Mouse (Mus musculus) embryo, embryonic 11 days (tissue): Measurements from ENCODE around the gene Ankar.
A peak's percentile ranks its signal among the peaks of the same experiment; 100 is the strongest.

Experiments used
- DNase-seq: peaks from one replicate; pipeline ENCODE4 v3.0.0-alpha.2; 2015

The Ankar gene

DNA sequence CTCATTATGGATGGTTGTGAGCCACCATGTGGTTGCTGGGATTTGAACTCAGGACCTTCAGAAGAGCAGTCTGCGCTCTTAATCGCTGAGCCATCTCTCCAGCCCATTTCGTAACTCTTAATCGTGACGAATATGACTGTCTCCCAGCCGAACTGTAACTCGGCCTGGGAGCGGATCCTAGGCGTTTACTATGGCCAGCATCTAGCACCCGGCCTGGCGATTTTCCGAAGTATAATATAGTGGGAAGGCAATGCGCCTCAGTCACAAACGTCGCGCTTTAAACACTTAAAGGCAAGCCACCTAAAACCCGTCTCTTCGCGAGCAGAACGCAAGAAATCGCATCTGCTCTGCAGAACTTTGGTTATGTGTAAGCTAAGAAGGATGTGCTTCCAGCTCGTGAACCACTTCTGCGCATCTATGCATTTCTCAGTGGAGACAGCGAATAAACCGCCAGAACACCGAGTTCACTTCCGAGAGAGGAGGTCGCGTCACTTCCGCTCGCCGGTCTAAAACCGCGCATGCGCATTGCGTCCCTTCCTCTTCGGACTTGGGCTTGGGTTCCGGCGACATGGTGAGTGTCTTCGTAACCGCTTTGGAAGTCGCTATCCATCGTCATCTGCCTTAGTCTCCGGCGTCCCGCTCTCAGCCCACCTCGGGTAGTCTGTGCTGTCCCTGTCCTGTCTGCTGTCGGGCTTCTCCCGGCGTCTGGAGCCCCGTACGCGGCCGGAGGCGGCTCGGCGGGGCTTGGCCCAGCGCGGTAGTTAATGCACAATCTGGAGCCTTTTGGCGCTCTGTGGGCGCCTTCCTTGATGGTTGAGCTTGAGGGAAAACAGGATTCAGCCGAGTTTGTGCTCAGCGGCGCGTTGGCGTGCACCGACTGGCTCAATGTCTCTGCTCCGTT, 10.6 kb upstream of the Ankar start, which contains the start of gene Rpl37a:
Rpl37a (plus strand) TSS at position 538 of the 901 bp plus-strand sequence.
- peak; percentile 97 for DNase-seq

DNA sequence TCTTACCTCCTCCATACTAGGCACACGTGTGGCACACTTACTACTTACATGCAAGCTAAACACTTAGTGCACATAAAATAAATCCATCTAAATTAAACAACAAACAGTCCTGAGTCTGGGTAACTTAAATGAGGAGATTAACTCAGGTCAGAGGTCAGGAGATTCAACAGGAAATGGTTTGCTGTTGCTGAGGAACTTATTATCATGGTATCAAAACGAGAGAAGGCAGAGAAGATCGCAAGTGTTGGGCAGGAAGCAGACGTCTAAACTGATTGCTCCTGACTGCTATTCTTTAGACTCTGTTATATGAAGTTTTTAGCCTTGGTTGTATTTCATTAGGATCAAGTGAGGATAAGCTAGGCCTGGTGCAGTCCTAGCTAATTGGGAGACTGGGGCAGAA, 7.1 kb upstream of the Ankar start:
- DNase-seq: no peak

DNA sequence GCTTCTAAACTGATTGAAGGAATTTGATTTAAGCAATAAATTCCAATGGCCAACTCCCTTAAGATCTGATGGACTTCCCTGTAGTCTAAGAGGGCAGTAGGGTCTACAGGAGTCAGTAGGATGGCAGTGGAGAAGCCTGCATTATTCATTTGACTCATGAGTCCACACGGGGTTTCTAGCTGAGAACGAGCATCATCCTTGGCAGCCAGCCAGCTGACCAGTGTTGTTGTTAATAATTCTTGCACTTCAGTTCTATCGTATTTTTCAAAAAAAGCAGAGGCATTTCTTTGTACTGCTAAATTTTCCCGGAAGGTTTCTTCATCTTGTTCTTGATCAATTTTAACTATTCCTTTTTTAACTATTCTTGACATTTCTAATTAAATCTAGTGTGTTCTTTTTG, 1.7 kb downstream of the Ankar start:
- no peak for DNase-seq

DNA sequence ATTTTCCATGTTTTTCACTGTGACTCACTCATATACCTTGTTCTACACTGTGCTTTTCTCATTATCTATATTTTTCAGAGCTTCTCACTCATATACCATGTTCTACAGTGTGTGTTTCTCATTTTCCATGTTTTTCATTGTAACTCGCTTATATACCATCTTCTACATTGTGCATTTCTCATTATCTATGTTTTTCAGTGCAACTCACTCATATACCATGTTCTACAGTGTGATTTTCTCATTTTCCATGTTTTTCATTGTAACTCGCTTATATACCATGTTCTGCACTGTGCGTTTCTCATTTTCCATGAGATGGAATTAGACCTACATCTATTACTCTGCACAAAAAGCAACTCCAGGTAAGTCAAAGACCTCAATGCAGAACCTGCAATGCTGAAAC, 4.1 kb downstream of the Ankar start:
- no peak for DNase-seq

DNA sequence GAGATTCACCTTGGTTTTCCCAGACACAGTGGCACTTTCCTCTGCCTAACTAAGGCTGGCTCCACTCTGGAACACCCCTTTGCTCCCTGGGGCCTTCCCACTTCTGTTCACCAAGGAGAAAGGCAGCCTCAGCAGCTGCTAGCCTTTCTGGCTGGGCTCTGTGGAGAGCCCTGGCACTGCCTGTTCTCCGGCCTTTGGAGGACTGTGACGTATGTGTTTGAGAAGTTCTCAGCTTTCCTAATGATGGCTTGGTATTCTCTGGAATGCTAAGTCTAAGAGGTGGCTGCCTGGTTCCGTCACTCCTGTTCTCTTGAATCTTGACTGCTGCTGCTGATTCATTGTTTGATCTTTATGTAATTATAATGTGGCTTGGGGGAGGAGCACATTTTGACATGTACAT, 27.3 kb downstream of the Ankar start:
- no peak for DNase-seq

DNA sequence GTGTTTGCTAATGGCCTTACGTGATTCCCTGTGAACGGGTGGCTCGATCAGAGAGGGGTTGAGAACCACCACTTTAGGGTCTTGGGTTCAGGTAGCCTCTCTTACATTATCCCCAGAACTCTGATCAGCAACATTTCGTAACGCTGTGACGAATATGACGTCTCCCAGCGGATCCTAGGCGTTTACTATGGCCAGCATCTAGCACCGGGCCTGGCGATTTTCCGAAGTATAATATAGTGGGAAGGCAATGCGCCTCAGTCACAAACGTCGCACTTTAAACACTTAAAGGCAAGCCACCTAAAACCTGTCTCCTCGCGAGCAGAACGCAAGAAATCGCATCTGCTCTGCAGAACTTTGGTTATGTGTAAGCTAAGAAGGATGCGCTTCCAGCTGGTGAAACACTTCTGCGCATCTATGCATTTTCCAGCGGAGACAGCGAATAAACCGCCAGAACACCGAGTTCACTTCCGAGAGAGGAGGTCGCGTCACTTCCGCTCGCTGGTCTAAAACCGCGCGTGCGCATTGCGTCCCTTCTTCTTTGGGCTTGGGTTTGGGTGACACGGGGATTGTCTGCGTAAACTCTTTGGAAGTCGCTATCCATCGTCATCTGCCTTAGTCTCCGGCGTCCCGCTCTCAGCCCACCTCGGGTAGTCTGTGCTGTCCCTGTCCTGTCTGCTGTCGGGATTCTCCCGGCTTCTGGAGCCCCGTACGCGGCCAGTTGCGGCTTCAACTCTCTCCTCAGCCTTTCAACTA, 59.5 kb downstream of the Ankar start:
- DNase-seq: peak; percentile 88

DNA sequence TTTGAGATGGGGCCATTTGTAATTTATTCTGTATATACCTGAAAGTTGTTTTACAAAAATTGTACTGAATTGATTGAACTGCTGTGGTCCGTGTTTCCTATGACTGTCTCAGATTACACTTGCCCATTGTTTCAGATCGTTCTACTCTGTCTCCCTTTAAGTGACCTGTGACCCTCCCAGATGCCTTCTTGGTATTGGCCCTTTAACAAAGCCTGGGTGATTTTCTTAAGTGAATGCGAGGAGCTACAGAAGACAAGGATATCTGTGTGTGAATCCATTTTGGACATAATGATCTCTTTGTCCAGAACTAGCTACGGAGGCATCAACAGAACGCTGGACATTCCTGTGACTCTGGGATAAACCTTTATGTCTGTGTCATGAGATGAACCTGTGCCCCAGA, 65.2 kb downstream of the Ankar start:
- peak; percentile 55 for DNase-seq

DNA sequence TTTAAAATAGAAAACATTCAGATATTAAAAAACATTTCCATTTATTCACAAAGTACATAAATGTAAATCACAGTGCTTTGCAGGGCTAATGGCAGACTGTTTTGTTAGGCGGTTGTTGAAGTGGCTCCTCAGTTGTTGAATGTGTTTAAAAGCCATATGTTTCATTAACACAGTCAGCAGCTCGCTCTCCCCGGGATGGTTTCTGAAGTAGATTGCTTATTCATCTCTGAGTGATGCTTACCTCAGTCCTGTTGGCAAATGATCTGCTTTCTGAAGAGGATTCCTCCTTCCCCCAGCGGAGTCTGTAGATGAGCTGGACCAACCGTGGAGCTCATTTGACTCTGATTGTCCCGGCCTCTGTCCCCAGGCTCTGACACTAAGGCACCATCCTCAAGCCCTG, 88.2 kb downstream of the Ankar start:
- no peak for DNase-seq

DNA sequence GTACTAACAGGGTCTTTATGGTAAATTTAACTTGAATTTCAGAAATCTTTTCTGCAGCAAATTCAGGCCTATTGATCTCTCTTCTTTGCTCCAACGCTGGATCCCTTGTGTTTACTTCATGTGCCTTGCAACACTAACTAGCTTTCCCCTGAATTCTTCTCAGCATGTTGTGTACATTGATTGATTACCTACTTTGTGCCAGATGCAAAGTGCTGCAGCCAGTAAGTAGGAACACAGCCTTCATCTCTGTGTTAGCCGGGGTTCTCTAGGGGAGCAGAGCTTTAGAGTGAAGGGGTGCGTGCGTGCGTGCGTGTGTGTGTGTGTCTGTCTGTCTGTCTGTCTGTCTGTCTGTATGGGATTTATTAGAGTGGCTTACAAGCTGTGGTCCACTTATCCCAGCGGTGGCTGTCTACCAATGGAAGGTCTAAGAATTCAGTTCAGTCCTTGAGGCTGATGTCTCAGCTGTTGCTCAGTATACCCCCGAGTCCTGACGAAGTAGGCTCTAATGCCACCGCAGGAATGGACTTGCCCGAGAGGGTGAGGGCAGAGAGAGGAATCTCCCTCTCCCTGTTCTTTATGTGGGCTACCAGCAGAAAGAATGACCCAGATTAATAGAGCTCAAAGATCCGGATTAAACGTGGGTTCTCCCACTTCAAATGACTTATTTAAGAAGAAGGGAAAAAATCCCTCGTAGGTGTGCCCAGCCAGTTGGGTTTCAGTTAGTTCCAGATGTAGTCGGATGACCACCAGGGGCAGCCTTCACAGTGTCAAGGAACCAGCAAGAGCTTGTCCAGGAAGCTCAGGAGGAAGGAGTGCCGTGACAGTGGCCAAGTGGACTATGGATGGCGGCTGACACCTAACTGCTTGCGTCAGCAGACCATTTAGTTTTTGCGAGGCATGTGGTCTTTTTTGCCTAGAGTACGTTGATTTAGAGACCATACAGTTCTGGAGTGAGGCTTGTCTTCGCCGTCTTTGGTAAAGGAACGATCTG, 90.2 kb downstream of the Ankar start:
- peak; percentile 33 for DNase-seq

DNA sequence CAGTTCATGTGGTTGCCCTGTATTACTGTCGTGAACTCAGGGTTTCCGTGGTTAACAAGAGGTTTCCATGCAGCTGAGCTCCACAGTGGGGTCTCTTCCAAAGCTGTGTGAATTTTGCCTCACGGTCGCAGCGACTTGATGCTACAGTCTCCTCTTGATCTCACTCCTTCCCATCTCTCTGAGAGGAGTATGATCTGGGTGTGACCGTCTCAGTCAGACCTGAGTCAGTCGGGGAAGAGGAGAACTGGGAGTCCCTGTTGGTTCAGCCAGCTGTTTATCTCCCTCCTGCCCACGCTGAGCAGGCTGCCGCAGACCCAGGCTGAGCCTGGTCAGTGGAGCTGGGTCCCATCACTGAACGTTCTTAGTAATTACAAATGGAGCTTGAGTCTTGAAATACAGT, 91.2 kb downstream of the Ankar start:
- DNase-seq: no peak

DNA sequence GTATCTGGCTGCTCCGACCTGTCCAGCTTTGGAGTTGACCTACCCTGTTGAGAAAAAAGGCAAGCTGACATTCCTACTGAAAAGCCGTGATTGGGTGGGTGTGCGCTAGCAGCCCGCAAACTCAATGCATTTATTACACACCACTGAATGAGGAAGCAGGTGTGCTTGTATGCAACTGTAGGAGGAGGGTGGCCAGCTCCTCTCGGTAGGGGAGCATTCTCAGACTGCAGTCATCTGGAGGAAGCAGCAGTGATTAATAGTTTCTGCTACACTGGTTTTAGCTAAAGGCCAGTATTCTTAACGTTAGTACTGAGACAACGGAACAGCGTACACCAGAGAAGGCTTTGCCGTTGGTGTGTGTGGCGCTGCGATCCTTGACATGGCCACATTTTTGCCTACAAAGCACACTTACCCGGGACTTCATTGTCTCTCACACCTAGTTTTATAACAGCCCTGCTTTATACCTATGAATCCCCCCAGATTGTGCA, 94.1 kb downstream of the Ankar start:
- DNase-seq: no peak

DNA sequence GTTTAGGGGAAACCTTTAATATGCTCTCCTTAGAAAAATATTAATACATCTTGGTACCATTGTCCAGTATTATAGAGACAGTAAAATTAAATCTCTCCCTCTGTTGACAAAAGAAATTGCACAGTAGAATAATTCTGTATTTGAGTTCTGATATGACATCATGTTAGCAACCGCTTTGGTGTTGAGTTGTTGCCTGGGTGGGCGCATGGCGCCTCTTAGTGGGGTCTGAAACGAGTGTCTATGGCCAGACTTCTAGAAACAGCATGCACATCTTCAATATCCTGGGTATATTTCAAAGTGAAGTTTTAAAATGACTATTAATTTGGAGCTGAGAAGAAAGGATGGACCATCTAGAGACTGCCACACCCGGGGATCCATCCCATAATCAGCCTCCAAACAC, 97.6 kb downstream of the Ankar start:
- no peak for DNase-seq

DNA sequence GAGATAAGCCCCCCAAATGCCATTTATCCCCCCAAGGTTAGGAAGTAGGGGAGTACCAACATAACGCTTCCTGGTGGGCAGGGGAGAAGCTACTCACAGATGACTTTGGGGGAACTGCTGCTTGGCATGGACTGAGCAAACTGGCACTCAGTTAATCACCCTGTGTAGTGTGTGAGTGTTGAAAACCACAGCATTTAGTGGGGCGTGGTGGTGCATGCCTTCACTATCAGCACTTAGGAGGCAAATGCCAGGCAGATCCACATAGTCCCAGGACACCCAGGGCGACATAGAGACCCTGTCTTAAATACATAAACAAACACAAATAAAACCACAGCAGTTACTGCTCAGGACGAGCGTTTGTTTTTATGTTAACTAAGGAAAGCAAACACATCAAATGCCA, 98.2 kb downstream of the Ankar start:
- no peak for DNase-seq

DNA sequence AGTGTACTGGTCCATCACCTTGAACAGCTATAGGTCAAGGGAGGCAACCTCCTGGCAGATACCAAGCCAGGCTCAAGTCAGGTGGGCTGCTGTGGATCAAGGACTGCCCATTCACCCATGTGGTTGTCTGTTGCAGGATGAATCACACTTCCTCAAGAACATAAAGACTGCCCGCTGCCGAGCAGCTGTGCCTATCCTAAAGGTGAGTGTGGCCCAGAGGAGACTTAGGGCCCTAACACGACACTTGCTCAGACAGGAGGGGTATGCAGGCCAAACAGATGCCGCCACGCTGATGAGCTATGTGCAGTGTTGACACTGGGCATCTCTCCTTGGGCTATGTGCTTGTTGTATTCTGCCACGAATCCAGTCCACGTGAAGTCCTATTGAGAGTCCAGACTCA, 99.1 kb downstream of the Ankar start:
- DNase-seq: no peak

DNA sequence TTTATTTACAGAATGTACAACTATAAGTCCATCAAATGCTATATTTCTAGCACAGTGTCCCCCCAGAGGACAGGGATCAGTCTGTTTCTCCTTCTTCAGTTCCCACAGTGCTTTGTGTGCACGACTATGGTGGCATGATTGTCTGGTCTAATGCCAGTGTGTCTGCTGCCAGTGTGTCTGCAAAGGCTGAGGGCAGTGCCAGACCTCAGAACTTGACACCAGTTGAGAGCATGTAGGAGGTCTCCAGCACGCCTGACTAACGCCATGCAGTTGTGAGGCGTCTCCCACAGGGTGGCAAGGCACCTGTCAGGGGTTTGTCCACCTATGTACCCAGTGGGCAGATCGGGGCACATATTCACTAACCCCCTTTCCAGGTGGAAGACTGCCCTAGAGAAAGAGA, 99.6 kb downstream of the Ankar start:
- DNase-seq: no peak

DNA sequence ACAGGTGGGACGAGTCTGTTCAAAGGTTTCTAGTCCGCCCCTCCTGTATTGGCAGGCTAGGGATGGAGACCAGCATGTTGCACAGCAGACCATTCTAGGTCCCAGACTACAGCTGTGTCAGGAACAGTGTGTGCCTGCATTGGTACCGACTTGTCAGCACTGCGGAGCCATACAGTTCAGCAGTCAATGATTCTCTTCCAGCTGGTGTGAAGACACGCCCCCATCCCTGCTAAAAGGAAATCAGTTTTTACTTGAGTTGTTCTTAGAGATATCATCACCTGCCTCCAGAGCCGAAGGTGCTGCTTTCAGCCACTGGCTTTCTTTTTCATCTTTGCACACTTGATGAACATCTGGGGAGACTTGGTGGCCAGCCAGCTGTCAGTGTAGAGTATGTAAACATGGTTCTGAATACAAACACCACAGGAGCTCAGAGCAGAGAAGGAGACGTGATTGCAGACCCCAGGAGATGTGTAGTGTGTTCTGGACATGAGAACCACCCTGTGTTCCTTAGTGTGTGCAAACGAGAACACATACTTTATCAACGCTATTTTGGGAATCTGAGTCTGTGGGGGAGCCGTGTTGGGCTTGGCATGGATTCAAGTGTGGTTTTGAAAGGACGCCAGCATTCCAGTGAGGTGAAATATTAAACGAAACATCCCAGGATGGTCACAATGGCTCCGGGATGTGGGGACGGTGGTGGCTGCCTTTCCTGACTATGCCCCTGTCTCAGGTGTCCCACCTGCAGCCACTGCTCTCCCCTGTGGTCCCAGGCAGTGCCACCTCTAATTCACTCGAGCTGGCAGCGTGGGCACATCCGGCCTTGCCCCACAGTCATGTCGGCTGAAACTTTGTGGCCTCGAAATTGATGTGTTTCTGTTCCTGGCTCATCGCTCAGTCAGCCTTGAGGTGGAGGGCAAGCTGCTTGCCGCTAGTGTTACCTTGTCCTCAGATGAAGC, 101.0 kb downstream of the Ankar start:
- DNase-seq: no peak

DNA sequence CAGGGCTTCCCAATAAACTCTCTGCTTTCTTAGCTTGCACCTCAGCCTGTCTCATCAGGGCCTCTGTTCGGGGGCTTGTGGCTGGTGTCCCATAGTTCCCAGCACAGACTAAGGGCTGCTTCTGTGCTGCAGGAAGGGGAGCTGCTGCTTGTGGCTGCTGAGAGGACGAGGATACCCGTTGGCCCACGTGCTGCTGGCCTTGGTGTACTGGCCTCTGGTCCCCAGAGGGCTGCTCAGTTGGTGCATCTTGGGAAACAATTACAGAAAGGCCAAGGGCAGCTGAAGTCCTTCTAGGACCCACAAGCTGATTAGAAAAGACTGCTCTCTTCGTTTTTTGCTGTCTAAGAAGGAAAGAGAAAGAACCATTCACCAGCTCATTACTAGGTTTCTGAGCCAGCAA, 104.1 kb downstream of the Ankar start:
- no peak for DNase-seq

DNA sequence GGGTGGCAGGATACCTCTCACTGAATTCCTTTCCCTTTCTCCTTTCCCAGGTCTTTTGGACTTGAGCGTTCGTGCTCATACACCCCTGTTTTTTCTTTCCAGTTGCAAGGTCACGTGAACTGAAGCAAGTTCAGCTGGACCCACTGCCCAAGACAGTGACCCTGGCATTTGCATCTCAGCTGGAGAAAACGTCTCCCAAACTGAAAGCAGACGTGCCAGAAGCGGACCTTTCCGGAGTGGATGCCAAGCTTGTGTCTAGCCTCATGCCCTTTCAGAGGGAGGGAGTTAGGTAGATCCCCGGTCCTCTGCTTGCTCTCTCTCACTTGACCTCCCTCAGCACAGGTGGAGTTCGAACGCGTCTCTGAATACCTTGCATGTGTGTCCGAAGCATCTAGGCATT, 104.7 kb downstream of the Ankar start:
- no peak for DNase-seq

DNA sequence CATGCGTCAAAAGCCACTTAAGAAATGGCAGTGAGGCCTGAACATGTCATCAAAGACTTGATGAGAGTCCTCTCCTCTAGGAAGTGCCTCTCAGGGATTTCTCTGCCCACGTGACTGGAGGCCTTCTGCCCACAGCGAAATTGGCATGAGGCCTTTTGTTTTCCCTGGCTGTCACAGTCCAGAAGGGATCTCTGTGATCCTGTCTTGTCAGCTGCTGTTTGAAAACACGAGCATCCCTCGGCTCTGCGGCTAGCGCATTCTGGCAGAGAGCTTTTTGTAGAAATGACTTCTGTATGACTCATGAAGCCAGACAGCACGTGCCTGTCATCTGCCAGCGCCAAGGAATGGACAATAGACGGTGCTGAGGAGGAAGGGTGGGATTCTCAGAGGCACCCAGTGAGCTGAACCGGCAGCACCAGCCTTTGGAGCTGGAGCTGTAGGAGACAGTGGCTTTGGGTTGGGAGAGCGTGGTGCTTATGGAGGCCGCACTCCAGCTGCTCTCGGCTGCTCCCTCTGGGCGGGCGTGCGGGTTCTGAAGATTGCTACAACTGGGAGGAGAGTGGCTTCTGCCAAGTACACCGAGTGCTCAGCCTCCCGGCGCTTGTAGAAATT, 106.9 kb downstream of the Ankar start:
- DNase-seq: no peak
